Mouse (Mus musculus) MEL (cell line): ENCODE measurements at regions not wholly inside any gene's neighbourhood (a gene's known extent, or its start where the extent isn't known, plus 50 kb on each side); places are given as distances from the start of the nearest gene placed in this dataset.

ENCODE experiments used
- DNase-seq: peaks from one replicate; pipeline ENCODE4 v3.0.0; 2011; ENCODE audit warnings: low read depth, low spot score
- H3K27ac ChIP-seq: 2 replicates; pipeline ENCODE4 v1.5.1; 2012; ENCODE audit warnings: low read depth, mild to moderate bottlenecking, control low read depth, low read length, moderate library complexity; ENCODE audit not compliant: control insufficient read depth
- H3K27me3 ChIP-seq, 2 experiments: fragments of 150-350 bp in 1 of 2; sonication (generic) in 1 of 2; 2 replicates each; pipeline ENCODE4 v1.6.1; 2012; ENCODE audit warnings: low read length in 2 of 2, mild to moderate bottlenecking in 2 of 2, improper control_type of control experiment in 1 of 2, moderate library complexity in 1 of 2; ENCODE audit not compliant: insufficient read depth in 2 of 2, control insufficient read depth in 1 of 2
- H3K36me3 ChIP-seq, 2 experiments: 2 replicates each; pipeline ENCODE4 v1.6.1; 2012 to 2014; ENCODE audit warnings: low read length in 2 of 2, improper control_type of control experiment in 1 of 2, inconsistent platforms in 1 of 2, mild to moderate bottlenecking in 1 of 2; ENCODE audit not compliant: insufficient read depth in 2 of 2, control insufficient read depth in 1 of 2
- H3K4me1 ChIP-seq, 2 experiments: fragments of 150-350 bp in 1 of 2; sonication (generic) in 1 of 2; 2 replicates each; pipeline ENCODE4 v1.6.1; 2012; ENCODE audit warnings: low read length in 2 of 2, improper control_type of control experiment in 1 of 2, mild to moderate bottlenecking in 1 of 2; ENCODE audit not compliant: insufficient read depth in 2 of 2, control insufficient read depth in 1 of 2
- H3K4me3 ChIP-seq, 2 experiments: fragments of 150-350 bp in 1 of 2; sonication (generic) in 1 of 2; 2 replicates each; pipeline ENCODE4 v1.5.1; 2012; ENCODE audit warnings: low read depth in 2 of 2, low read length in 2 of 2, mild to moderate bottlenecking in 2 of 2, moderate library complexity in 2 of 2, control low read depth in 1 of 2, improper control_type of control experiment in 1 of 2; ENCODE audit not compliant: control insufficient read depth in 1 of 2, insufficient read depth in 1 of 2
- H3K79me2 ChIP-seq: 2 replicates; pipeline ENCODE4 v1.6.1; 2012; ENCODE audit warnings: mild to moderate bottlenecking, low read length, moderate library complexity; ENCODE audit not compliant: control insufficient read depth, poor library complexity, insufficient read depth
- H3K9ac ChIP-seq: 2 replicates; pipeline ENCODE4 v1.6.1; 2012; ENCODE audit warnings: low read depth, mild to moderate bottlenecking, control low read depth, low read length, moderate library complexity; ENCODE audit not compliant: control insufficient read depth, poor library complexity, severe bottlenecking
- H3K9me3 ChIP-seq: fragments of 150-350 bp; sonication (generic); replicated peaks from 2 replicates; pipeline ENCODE4 v1.6.1; 2012; ENCODE audit warnings: mild to moderate bottlenecking, low read length, improper control_type of control experiment, moderate library complexity; ENCODE audit not compliant: insufficient read depth
- CHD1 ChIP-seq: IDR thresholded peaks from 2 replicates; pipeline ENCODE4 v1.6.1; 2012; ENCODE audit warnings: low read depth, mild to moderate bottlenecking, inconsistent platforms, low read length, improper control_type of control experiment
- E2F4 ChIP-seq: IDR thresholded peaks from 2 replicates; pipeline ENCODE4 v1.6.1; 2011; ENCODE audit warnings: low read depth, low read length, improper control_type of control experiment, borderline replicate concordance
- EP300 ChIP-seq, 2 experiments: IDR thresholded peaks; 2 replicates each; pipeline ENCODE4 v1.6.1; 2011; ENCODE audit warnings: improper control_type of control experiment in 2 of 2, low read length in 2 of 2, low read depth in 1 of 2, mild to moderate bottlenecking in 1 of 2
- GABPA ChIP-seq: IDR thresholded peaks from 2 replicates; pipeline ENCODE4 v1.6.1; 2012; ENCODE audit warnings: low read depth, mild to moderate bottlenecking, inconsistent platforms, low read length, improper control_type of control experiment, moderate library complexity
- GATA1 ChIP-seq: IDR thresholded peaks from 2 replicates; pipeline ENCODE4 v1.6.1; 2011; ENCODE audit warnings: low read depth, low read length, improper control_type of control experiment
- MAFK ChIP-seq: IDR thresholded peaks from 2 replicates; pipeline ENCODE4 v1.6.1; 2011; ENCODE audit warnings: low read depth, mild to moderate bottlenecking, low read length, improper control_type of control experiment, borderline replicate concordance
- MAX ChIP-seq: IDR thresholded peaks from 2 replicates; pipeline ENCODE4 v1.6.1; 2011; ENCODE audit warnings: low read length, improper control_type of control experiment
- MAZ ChIP-seq: IDR thresholded peaks from 2 replicates; pipeline ENCODE4 v1.6.1; 2012; ENCODE audit warnings: low read depth, mild to moderate bottlenecking, inconsistent platforms, low read length, improper control_type of control experiment
- MYC ChIP-seq: IDR thresholded peaks from 2 replicates; pipeline ENCODE4 v1.6.1; 2011; ENCODE audit warnings: low read depth, mild to moderate bottlenecking, low read length, improper control_type of control experiment, moderate library complexity
- NELFE ChIP-seq: IDR thresholded peaks from 2 replicates; pipeline ENCODE4 v1.6.1; 2011; ENCODE audit warnings: low read depth, low read length, improper control_type of control experiment
- NRF1 ChIP-seq: IDR thresholded peaks from 2 replicates; pipeline ENCODE4 v1.6.1; 2014; ENCODE audit warnings: low read depth, mild to moderate bottlenecking, inconsistent platforms, low read length, improper control_type of control experiment, moderate library complexity; ENCODE audit not compliant: poor library complexity, insufficient read depth, severe bottlenecking
- POLR2A ChIP-seq, 2 experiments: IDR thresholded peaks; 2 replicates each; pipeline ENCODE4 v1.6.1; 2011 to 2012; ENCODE audit warnings: low read length in 2 of 2, mild to moderate bottlenecking in 2 of 2, control low read depth in 1 of 2, improper control_type of control experiment in 1 of 2, low read depth in 1 of 2, moderate library complexity in 1 of 2; ENCODE audit not compliant: control insufficient read depth in 1 of 2, insufficient read depth in 1 of 2, poor library complexity in 1 of 2
- RAD21 ChIP-seq: IDR thresholded peaks from 2 replicates; pipeline ENCODE4 v1.6.1; 2011; ENCODE audit warnings: mild to moderate bottlenecking, low read depth, low read length, improper control_type of control experiment
- RCOR1 ChIP-seq: IDR thresholded peaks from 2 replicates; pipeline ENCODE4 v1.6.1; 2012; ENCODE audit warnings: low read depth, mild to moderate bottlenecking, inconsistent platforms, low read length, improper control_type of control experiment
- TAL1 ChIP-seq: IDR thresholded peaks from 2 replicates; pipeline ENCODE4 v1.6.1; 2012; ENCODE audit warnings: mild to moderate bottlenecking, inconsistent platforms, low read length, moderate library complexity, mixed read lengths
- TCF12 ChIP-seq: IDR thresholded peaks from 2 replicates; pipeline ENCODE4 v1.6.1; 2014; ENCODE audit warnings: low read depth, mild to moderate bottlenecking, inconsistent platforms, low read length, improper control_type of control experiment, moderate library complexity
- USF1 ChIP-seq: IDR thresholded peaks from 2 replicates; pipeline ENCODE4 v1.6.1; 2014; ENCODE audit warnings: low read depth, mild to moderate bottlenecking, inconsistent platforms, low read length, improper control_type of control experiment, moderate library complexity
- USF2 ChIP-seq, 2 experiments: IDR thresholded peaks; 2 replicates each; pipeline ENCODE4 v1.6.1; 2011 to 2012; ENCODE audit warnings: improper control_type of control experiment in 2 of 2, low read length in 2 of 2, borderline replicate concordance in 1 of 2, inconsistent platforms in 1 of 2, low read depth in 1 of 2, mild to moderate bottlenecking in 1 of 2; ENCODE audit not compliant: insufficient read depth in 1 of 2
- ZC3H11A ChIP-seq: IDR thresholded peaks from 2 replicates; pipeline ENCODE4 v1.6.1; 2012; ENCODE audit warnings: low read depth, mild to moderate bottlenecking, inconsistent platforms, low read length, improper control_type of control experiment
- ZNF384 ChIP-seq: IDR thresholded peaks from 2 replicates; pipeline ENCODE4 v1.6.1; 2012; ENCODE audit warnings: low read depth, mild to moderate bottlenecking, inconsistent platforms, low read length, improper control_type of control experiment

GRCm38 (mm10) chr4:40064457-40064836 is 78.4 kb upstream of the Aco1 start:
- Histone ChIP-seq H3K36me3 (no peaks in the 10 kb centered on the region), H3K27me3 (no peaks in the 10 kb centered on the region; a peak in 1 of 4 replicates), H3K79me2 (no peaks in the 10 kb centered on the region), H3K9ac (no peak overlapping the region), H3K4me1 (no peaks in the 10 kb centered on the region), H3K27ac (no peak overlapping the region), H3K9me3 (no peaks in the 10 kb centered on the region), H3K4me3 (no peak overlapping the region)
- TF ChIP-seq TCF12 = no peak
- no peak for TF ChIP-seq MAX
- no peak for TF ChIP-seq CHD1
- TF ChIP-seq NRF1 = no peak
- no peak for TF ChIP-seq RAD21
- DNase-seq = no peak

- Histone ChIP-seq H3K4me3 (no peak overlapping the region), H3K27me3 (no peaks in the 10 kb centered on the region; a peak in 1 of 4 replicates), H3K9ac (no peak overlapping the region), H3K36me3 (no peaks in the 10 kb centered on the region), H3K4me1 (no peaks in the 10 kb centered on the region), H3K9me3 (no peaks in the 10 kb centered on the region), H3K27ac (no peak overlapping the region), H3K79me2 (no peaks in the 10 kb centered on the region)
- no peak for TF ChIP-seq ZNF384
- no peak for TF ChIP-seq USF2 (IDR thresholded peaks at IDR 0.05; ENCODE audit: borderline replicate concordance in 1 of 2, insufficient read depth in 1 of 2, low read depth in 1 of 2, low read length in 2 of 2)
- TF ChIP-seq RAD21 = no peak
- TF ChIP-seq MYC = no peak
- no peak for TF ChIP-seq MAX
- TF ChIP-seq RCOR1 = no peak
- no peak for TF ChIP-seq TAL1
- TF ChIP-seq EP300 (IDR thresholded peaks at IDR 0.05; ENCODE audit: low read depth in 1 of 2, low read length in 2 of 2) = no peak
- TF ChIP-seq ZC3H11A = no peak
- no peak for TF ChIP-seq NELFE
- no peak for TF ChIP-seq USF1
- no peak for TF ChIP-seq GATA1
- TF ChIP-seq E2F4 = no peak
- TF ChIP-seq MAZ = no peak
- TF ChIP-seq POLR2A (IDR thresholded peaks at IDR 0.05; ENCODE audit: control insufficient read depth in 1 of 2, insufficient read depth in 1 of 2, low read depth in 1 of 2, low read length in 2 of 2, poor library complexity in 1 of 2) = no peak
- no peak for TF ChIP-seq GABPA
- no peak for TF ChIP-seq MAFK
- DNase-seq = no peak
Observed at GRCm38 (mm10) chr4:40070959-40071634, 71.8 kb upstream of the Aco1 start.
